Mouse (Mus musculus) spleen, adult 2 months (tissue): ENCODE measurements at regions not wholly inside any gene's neighbourhood (a gene's known extent, or its start where the extent isn't known, plus 50 kb on each side); places are given as distances from the start of the nearest gene placed in this dataset.

ENCODE experiments used
- CTCF ChIP-seq: fragments of 200-500 bp; IDR thresholded peaks from 2 replicates; pipeline ENCODE4 v1.5.1; 2011; ENCODE audit warnings: mild to moderate bottlenecking, inconsistent platforms; ENCODE audit not compliant: insufficient read depth, insufficient read length, insufficient replicate concordance; ENCODE audit errors: extremely low read depth
- POLR2A ChIP-seq: fragments of 200-500 bp; IDR thresholded peaks from 2 replicates; pipeline ENCODE4 v1.6.1; 2011; ENCODE audit warnings: low read depth, low read length, inconsistent platforms

- TF ChIP-seq POLR2A (no peak), CTCF (no peak)
Observed at GRCm38 (mm10) chr8:115537761-115538160, 169.8 kb downstream of the Maf start.
